Mouse (Mus musculus) neural tube, embryonic 11.5 days (tissue): Measurements from ENCODE around the gene Tube1. TPM values are rescaled to one million over a fixed set of nuclear protein-coding genes. Genes with fewer than 3 reads are reported as not detected.

Source experiments
- polyA plus RNA-seq: library from polyadenylated mRNA; unstranded; fragments of >200 nt; fragmentation: Nextera tagmentation; extraction: Ambion mirVana; gene quantifications from 2 replicates; pipeline ENCODE4 v1.2.1, GENCODE M21; 2014

Tube1 gene
- polyA plus RNA-seq, 1 experiment from 2014 or later, result 25.5 TPM

Other genes starting within 250 kb of the Tube1 start
- gene Lama4, start 168.5 kb upstream of the Tube1 start, polyA plus RNA-seq, result 23.8 and 27.5 TPM in 2 replicates
- gene Fam229b, start 62 bp upstream of the Tube1 start, polyA plus RNA-seq, result 11.8 and 13.6 TPM in 2 replicates
- 0.56 and 0.58 TPM in 2 replicates for gene Ccn6, start 29.8 kb downstream of the Tube1 start, polyA plus RNA-seq
- gene Fyn, start 234.9 kb downstream of the Tube1 start, polyA plus RNA-seq, result 61.7 and 66.0 TPM in 2 replicates